Mouse (Mus musculus) cerebellum, adult 9-11 months (tissue): ENCODE measurements at regions not wholly inside any gene's neighbourhood (a gene's known extent, or its start where the extent isn't known, plus 50 kb on each side); places are given as distances from the start of the nearest gene placed in this dataset.
A peak's percentile ranks its signal among the peaks of the same experiment; 100 is the strongest.

Experiments used
- DNase-seq: peaks from one replicate; pipeline ENCODE4 v3.0.0; 2022

DNA sequence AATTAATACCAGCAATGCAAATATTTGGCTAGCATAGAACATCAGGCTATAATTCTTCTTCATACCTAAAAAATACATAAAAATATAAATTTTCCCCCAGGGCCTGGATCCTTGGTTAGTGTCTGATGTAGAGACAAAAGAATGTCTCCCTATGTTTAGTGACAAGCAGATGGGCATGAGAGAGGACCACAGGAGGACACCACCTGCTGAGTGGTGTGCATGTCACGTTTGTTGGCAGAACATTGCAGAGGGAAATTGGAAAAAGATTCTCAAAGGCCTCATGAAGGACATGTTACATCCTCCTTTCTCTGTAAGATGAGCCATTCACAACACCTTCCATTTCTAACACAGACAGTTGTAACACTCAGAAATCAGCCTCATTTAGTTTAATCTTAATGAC is 206.3 kb downstream of the Hhipl2 start:
- DNase-seq = peak; percentile 5

DNA sequence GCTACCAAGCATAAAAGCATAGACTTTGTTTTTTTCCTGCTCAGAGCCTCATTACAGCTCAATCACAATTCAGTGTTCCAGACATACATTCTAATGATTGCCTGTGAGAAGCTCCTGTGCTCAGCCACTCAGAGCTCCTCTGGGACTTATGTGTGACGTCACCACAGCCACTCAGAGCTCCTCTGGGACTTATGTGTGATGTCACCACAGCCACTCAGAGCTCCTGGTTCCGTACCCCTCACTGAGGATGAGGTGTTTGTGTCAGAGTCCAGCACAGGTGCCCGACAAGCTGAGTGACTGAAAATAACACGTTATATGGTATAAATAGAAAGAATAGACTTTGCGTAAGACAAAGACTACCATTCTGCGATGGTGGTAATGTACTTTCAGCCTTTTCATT is 215.8 kb downstream of the Hhipl2 start:
- no peak for DNase-seq

DNA sequence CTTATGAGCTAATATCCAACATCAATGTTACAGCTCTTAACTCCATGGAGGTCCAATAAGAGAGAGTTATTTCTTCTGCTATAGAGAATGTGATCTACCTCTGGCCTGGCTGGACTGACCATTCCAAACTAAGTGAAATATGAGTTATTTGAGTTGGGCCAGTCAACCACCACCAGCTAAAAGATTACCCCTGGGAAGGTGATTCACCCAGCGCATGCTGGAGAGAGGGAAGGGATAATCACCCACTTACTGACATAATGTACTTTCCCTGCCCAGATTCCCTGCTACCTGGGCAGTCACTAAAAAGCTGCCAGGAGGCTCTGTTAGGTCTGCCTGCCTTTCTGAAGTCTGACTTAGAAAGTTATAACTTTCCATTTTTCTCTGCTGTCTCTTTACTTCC is 216.8 kb downstream of the Hhipl2 start:
- DNase-seq = no peak

DNA sequence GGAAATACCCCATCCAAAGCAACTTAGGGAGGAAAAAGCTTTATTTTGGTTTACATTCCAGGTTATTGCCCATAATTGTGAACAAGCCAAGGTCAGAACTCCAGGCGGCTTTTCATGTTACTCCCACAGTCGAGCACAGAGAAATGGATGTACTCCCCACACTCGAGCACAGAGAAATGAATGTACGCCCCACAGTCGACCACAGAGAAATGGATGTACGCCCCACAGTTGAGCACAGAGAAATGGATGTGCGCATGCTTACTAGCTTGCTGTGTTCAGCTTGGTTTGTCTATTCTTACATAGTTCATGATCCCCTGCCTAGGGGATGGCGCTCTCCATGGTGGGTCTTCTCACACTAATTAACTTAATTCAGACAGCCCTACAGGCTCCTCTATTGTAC is 219.2 kb downstream of the Hhipl2 start:
- DNase-seq = no peak

DNA sequence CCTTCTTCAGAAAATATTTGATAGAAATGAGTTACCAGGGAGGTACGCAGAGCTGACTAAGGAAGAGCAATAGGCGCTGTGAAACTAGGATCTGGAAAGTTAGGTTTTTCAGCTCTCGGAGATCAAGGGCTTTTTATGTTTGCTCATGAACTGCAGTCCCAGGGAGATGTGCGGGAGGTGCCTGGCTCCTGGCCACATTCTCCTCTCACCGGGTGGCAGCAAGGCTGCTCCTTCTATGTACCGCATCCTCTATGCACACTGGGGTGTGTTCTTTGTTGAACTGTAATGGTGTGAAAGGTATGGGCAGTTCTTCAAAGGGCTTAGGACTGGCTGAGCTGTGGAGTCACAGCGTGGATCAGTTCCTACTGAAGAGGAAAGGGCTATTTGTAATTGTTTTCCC is 221.3 kb downstream of the Hhipl2 start:
- DNase-seq = no peak

DNA sequence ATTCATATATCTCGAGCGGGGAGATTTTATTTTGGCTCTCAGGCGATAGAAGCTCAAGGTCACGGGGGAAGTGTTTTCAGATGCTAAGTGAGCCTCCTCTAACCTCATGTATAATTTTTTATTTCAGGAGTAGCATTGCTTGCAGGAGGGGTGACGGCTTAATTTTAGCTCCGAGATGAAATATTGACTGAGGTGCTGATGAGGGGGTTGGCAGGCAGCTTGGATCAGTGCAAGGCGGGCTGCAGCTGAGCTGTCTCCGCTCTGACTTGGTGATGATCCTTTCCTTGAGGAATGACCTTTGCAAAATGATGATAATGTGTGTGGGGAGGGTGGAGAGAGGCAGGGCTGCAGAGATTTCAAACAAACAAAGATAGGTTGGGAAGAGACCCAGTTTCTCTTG is 222.6 kb downstream of the Hhipl2 start:
- no peak for DNase-seq

DNA sequence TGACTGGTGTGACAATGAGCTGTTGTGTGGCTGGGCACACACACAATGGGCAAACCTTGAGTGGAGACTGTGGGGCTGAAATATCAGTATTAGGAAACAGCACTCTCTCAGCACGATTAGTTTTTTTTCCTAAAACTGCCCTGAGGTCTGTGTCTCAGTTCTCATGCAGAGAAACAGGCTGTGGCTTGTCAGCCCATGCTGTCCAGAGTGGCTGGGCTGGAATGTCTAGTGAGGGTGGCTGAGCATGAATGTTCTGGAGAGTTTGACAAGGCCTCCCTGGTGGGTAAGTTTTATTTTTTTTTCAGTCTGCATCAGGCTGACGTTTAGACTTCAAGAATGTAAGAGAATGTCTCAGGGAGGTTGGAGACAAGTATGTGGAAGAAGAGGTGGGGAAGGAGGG is 226.0 kb downstream of the Hhipl2 start:
- DNase-seq = no peak

DNA sequence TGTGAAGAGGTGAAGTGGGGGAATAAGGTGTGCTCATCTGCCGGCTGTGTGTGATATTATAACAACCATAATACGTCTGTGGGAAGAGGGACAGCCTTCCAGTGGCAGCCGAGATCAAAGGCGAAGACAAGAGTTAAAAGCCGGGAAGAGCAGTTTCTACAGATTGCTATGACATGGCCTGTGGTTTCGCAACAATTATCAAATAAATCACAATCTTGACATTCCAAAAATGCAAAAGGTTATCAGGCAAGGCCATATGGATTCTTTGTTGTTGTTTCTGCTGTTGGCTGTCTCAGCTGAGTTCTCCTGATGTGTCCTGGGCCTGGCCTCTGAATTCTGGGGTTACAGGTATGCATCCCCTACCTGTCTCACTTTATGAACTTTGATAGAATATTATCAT is 235.9 kb downstream of the Hhipl2 start:
- no peak for DNase-seq

DNA sequence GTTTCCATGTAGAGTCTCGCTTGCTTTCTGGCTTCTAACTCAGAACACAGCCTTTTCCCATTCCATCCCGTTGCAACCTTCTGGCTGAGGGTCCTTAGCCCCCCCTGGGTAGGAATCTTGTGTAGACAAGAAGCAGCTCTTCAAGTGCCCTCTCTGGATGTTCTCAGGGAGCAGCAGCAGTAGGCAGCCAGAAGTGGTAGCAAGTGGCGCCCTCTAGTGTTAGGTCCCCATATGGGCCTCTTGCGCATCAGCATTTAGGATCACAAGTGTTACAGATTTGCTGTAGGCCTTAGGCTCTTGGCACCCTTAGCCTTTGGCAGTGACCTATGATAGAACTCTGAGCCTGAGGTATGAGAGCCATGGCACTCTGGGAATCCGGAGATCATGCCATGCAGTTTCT is 239.0 kb downstream of the Hhipl2 start:
- peak; percentile 12 for DNase-seq

DNA sequence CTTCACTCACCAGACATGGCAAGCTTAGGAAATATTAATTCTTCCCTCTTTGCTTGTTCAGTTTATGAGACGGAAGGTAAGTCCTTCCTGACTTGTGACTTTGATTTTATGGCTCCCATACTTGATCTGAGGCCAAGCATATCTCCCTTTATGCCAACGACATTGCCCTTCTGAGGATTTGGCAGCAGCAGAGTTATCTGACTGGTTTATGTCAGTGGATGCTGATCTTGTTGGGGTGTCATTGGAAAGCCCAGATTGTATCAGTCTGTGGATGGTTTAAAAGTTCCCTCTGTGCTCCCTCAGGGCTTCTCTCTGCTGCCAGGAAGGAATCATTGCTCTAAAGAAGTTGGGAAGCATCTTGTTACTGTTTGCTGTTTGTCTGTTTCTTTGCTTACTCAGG is 242.5 kb downstream of the Hhipl2 start:
- DNase-seq = no peak

DNA sequence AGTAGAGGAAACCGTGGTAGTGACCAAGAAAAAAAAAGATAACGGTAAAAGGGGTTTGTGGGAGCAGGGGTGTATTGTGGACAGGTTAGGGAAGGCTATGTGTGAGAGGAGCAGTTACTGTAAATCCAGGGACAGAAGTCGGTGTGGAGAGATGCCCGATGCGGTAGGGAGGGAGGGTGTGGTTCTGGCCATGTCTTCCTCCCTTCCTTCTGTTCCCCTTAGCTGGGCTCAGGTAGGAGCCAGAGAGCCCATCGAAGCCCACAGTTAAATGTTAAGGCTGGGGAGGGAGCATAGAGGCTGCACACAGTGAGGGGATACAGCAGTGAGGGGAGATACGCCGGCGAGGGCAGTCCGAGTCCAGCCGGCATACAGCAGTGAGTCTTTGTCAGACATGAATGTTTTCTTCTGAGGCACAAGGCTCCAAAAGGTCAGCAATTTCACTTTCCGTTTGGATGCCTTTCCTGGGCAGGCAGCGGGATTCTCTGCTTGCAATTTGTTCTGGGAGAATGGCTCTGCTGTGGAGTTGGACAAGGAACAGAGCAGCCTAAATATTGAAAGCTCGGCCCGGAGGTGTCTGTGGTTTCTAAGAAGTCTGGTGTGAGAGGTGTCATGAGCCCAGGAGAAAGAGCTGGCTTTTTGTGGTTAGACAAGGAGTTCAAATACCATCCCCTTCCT is 244.5 kb downstream of the Hhipl2 start:
- peak; percentile 36 for DNase-seq

DNA sequence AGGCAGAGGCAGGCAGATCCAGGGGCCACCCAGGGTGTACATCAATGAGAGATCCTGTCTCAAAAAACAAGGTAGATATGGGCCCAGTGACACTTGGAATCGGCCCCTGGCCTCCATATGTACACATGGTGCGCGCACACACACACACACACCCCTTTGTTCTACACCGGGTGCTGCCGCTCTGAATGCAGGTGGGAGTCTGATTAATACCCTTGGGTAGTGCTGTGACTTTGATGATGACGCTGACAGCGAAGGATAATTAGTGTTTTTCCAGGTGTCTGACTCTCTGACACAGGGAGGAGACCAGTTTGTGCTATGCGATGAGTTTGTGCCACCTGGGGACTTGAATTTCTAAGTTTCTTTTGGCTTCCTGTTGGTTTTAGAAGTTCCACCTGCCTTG is 251.3 kb downstream of the Hhipl2 start:
- DNase-seq = no peak

DNA sequence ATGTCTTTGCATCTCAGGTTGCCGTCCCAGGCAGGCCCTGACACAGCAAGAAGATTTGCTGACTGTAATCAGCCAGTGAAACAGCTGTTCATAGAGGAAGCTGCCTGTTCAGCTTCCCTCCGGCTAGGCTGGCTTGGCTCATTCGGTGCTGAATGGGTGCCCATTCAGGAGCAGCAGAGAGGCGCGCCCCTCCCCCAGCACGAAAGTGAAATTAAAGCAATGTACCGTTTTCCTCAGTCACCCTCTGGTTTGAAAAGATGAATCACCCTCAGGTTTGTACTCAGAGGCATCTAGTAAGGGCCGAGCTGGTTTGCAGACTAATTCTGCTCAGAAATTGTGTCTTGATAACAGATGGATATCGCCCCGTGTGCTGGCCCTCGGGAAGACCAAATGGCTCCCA is 251.7 kb downstream of the Hhipl2 start:
- DNase-seq = peak; percentile 48

DNA sequence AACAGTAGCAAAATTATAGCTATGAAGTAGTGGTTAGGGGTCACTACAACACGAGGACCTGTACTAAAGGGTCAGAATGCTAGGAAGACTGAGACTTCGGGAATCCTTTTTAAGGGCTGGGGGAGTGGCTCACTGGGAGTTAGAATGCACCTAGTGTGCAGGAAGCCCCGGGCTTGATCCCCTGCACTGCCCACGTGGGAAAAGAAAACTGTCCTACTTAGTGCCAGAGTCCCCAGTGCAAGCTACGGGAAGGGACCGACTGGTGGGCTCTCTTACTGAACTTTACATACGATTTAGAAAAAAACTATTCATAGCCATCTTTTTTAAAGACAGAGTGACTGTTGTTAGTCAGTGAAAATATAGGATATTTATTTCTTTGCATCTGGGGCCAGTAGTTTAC is 252.5 kb downstream of the Hhipl2 start:
- DNase-seq = no peak

DNA sequence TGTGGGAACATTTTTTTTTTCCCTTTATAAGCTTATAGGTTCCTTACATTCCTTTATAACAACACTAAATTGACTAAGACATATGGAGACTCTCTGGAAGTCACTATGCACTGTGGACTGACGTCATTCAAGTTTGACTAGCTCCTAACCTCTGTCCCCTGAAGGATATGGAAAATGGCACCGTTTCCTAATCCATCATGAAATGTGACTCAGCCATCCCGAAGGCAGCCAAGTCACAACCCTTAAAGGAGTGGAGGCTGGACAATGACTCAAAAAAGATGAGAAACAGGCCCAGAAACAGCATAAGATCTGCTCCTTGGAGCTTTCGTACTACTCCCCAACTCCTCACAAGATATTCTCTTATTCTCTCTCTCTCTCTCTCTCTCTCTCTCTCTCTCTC is 253.5 kb downstream of the Hhipl2 start:
- DNase-seq = no peak

DNA sequence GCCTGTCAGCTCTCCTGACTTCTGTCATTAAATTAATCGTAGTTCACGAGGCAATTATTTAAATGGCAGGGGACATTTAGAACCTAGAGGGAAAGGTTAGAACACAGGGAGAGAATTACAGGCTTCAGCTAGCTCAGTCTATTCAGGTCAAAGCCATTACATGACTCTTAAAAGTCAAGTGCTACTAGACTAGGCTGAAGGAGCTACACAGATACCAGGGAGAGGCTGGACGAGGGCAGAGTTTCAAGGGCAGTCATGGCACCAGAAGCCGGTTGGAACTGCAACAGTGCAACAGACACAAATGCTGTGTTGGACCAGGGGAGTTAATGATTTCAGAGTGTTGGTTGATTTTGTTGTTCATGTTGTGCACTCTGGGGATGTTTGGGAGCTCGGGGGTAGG is 254.5 kb downstream of the Hhipl2 start:
- DNase-seq = no peak

DNA sequence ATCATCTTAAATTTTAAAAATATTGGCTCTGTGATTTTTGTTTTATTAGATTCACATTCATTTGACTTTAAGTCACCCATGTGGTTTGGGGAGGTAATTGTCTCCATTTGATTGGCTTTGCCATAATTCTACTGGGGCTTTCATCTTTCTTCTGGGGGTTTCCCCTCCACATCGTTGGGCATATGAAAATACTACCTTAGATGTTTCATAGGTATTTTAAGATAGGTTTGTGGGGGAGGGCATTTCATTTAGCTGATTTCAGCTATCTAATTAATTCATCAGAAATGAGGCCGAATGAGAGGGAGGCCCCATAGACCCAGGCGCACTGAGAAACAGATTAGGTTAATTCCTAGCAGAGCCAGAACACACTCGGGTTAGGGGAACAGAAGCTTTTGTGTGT is 259.6 kb downstream of the Hhipl2 start:
- DNase-seq = no peak

DNA sequence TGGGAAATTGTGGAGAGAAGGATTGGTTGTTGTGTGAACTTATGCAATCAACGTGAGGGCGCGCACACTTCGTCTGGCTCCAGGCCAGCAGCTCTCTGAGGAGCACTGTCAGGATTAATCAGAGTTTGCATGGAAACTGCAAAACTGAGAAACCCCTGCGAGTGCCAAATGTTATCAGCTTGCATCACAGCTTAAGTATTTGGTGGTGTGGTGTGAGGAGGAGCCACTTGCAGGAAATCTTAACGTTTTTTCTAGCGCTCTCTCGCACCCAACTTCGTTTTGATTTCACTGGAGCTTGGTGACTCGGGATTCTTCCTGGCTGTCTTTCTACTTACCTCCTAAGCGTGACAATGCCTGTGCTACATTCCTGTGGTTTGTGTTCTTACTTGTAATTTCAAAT is 261.9 kb downstream of the Hhipl2 start:
- DNase-seq = no peak

DNA sequence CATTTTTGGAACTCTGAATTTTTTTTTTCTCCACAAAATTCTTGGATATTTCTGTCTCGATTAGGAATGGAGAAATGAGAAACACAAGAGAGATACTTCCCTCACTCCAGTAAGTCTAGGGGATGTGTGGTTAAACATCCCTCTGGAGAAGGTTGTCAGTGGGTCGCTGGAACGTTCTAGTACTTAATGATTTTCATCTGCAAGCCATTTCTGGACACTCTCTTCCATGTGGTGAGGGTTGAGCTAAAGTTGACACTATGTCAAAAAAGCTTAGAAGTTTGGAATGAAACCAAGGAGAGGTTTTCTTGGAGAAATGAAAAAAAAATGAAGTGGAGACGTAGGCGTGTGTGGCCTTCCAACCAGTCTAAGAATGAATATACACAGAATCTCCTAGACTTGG is 268.0 kb downstream of the Hhipl2 start:
- no peak for DNase-seq

DNA sequence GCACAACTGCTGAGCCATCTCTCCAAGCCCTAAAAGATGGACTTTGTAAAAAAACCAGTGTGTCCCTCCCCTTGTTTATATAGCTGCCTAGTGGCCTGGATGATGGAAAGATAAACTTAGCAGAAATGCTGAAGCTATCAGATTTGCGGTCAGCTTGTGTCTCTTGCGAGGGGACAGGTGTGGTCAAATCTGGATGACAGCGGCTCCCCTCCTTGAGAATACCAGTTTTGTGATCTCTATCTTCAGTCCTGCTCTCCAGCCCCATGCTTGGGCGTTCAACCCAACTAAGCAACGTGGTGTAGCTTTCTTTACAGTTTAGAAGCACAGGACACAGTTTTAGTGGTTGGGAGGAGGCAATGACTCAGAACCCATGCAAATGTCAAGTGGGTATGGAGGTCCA is 274.7 kb downstream of the Hhipl2 start:
- DNase-seq = no peak

DNA sequence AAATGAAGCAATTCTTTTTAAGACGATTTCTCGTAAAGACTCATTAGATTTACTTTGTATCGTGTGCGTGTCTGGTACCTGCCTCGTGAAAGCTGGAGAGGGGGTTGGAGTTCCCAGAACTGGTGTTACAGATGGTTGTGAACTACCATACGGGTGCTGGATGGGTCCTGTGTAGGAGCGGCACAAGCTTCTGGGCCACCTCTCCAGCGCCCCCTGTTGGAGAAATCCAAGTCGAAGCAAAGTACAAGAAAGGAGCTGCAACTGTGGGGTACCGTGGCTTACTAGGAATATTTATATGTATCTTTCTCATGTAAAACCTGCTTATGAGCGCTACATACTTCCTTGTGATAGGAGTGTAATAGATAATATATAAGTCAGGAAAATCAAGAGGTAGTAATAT is 281.3 kb downstream of the Hhipl2 start:
- peak; percentile 4 for DNase-seq

DNA sequence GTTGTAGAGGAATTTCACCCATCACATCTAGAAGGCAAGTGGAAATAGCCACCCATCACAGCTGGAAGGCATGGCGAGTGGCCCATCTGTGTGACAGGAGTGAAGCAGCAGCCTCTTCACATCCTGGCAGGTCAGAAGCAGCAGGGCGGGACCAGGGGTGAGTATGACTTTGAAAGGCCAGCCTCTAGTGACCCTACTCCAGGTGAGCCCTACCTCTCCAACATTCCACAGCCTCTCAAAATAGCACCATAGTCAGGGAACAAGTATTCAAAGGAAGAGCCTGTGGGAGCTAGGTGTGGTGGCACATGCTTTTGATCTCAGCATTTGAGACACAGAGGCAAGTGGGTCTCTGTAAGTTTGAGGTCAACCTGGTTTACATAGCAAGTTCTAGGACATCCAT is 284.9 kb downstream of the Hhipl2 start:
- no peak for DNase-seq

DNA sequence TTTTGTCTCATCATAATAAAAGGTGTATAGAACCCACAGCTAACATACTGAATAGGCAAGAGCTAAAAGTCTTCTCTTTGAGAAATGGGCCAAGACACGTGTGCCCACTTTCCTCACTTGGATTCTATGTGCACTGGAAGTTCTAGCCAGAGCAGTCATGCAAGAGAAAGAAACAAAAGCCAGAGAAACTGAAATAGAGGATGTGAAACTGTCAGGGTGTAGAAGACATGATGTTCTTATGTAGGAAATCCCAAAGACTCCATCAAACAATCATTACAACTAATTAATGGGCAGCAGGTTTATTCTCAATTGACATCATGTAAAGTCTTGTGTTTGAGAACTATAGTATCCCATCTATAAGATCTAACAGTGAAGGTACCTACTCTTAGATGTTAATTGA is 294.9 kb downstream of the Hhipl2 start:
- DNase-seq = no peak

DNA sequence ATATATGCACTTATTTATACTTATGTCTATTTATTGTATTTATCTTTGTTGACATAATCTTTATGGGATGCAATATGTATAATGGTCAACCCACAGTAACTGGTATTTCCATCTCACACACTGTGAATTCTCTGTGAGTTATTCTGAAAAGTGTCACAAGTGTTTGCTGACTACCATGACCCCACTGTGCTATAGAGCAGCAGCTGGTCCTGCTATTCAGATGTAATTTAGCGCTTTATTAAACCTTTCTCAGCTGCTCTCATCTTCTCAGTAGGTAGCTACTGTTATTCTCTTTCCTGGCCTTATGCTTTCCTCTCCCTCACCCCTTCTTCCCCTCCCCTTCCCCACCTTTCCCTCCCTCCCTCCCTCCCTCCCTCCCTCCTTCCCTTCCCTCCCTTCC is 296.0 kb upstream of the Dusp10 start:
- no peak for DNase-seq

DNA sequence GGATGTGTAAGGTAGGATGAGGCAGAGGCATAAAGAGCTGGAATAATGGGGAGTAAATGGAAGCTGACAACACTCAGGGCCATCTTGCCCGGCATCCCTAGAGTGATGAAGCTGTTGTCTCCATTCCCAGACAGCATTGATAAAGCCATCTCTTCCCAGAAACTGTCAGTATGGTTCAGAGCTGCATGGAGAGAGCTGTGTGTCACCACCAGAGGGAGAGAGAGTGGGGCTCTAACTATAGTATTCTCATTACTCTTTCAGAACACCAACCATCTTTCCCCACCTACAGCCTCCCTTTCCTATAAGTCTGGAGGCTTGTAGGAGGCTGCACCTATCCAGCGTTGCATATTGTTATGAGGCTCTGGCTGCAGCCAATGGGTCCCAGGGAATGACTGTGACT is 264.0 kb upstream of the Dusp10 start:
- no peak for DNase-seq

DNA sequence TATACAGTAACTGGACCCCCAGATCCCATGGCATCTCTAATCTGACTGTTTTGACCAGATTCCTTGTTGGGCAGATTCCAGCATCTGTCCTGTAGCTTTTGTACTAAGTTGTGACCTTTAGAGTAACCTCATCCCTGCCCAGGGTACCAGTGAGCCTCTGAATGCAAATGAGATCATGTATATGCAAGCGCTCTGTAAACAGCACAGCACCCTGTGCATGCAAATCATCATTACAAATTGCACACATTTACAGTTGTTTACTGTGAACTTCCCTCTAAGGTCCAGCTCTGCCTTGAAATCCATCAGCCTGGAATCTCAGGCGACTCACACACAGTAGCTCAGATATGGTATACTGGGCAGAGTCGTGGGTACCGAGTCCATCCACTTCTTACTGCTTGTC is 258.6 kb upstream of the Dusp10 start:
- DNase-seq = no peak
